Mouse (Mus musculus) hindbrain, embryonic 12.5 days (tissue): Measurements from ENCODE around the gene Mxi1. TPM values are rescaled to one million over a fixed set of nuclear protein-coding genes. Genes with fewer than 3 reads are reported as not detected.

Experiments
- polyA plus RNA-seq: library from polyadenylated mRNA; unstranded; fragments of >200 nt; fragmentation: Nextera tagmentation; extraction: Ambion mirVana; gene quantifications from 2 replicates; pipeline ENCODE4 v1.2.1, GENCODE M21; 2016

The Mxi1 gene
- polyA plus RNA-seq, 1 experiment from 2014 or later: 78.4 TPM

Other genes starting within 250 kb of the Mxi1 start
- 55.5 and 56.0 TPM in 2 replicates for gene Add3, start 170.1 kb upstream of the Mxi1 start, polyA plus RNA-seq
- not detected in 2 replicates for gene Gm10197, start 61.2 kb downstream of the Mxi1 start, polyA plus RNA-seq
- 40.9 and 41.4 TPM in 2 replicates for gene Smndc1, start 80.1 kb downstream of the Mxi1 start, polyA plus RNA-seq
- 2.4 TPM in 2 replicates for gene Dusp5, start 218.6 kb downstream of the Mxi1 start, polyA plus RNA-seq